Mouse (Mus musculus): Measurements from ENCODE around the gene Ptprt. TPM values are rescaled to one million over a fixed set of nuclear protein-coding genes. Genes with fewer than 3 reads are reported as not detected.

Ptprt gene
- polyA plus RNA-seq, 1 experiment from 2014 or later = 4.0 TPM

GRCm38 (mm10) chr2:162443106-162443505, 217.8 kb downstream of the Ptprt start:
- no peak for TF ChIP-seq CTCF (IDR thresholded peaks at IDR 0.05; ENCODE audit: low read depth)
- WGBS = 22% methylated on average over 1 of the region's 1 CpGs
- no peak for ATAC-seq (replicated peaks; ENCODE audit: low FRiP score, low read depth)

GRCm38 (mm10) chr2:162436646-162437045, 224.3 kb downstream of the Ptprt start:
- no peaks in the 10 kb centered on the region for H3K4me1 ChIP-seq (replicated peaks; ENCODE audit: insufficient read depth, low read length)
- no peak overlapping the region for H3K4me3 ChIP-seq (replicated peaks; ENCODE audit: low read depth, low read length)
- WGBS = 92% methylated on average over 3 of the region's 3 CpGs
- peak; percentile 41 for TF ChIP-seq CTCF (IDR thresholded peaks at IDR 0.05; ENCODE audit: low read depth)
- H3K27ac ChIP-seq = no peak overlapping the region
- no peak overlapping the region for H3K9ac ChIP-seq (ENCODE audit: low read depth, low read length)
- no peaks in the 10 kb centered on the region for H3K9me3 ChIP-seq (replicated peaks; ENCODE audit: low read length)
- no peaks in the 10 kb centered on the region for H3K36me3 ChIP-seq (ENCODE audit: insufficient read depth, low read length)
- DNase-seq (ENCODE audit: low spot score) (no peak), ATAC-seq (replicated peaks; ENCODE audit: low FRiP score, low read depth) (no peak)
- H3K27me3 ChIP-seq (ENCODE audit: insufficient read depth, low read length) = no peaks in the 10 kb centered on the region
- H3K4me2 ChIP-seq (ENCODE audit: low read length) = no peak overlapping the region

More at GRCm38 (mm10) chr2:162443106-162443505, 217.8 kb downstream of the Ptprt start:
- Histone ChIP-seq H3K4me3 (replicated peaks; ENCODE audit: low read depth, low read length) (no peak overlapping the region), H3K9ac (ENCODE audit: low read depth, low read length) (no peak overlapping the region), H3K4me2 (ENCODE audit: low read length) (no peak overlapping the region), H3K4me1 (replicated peaks; ENCODE audit: insufficient read depth, low read length) (no peaks in the 10 kb centered on the region), H3K9me3 (replicated peaks; ENCODE audit: low read length) (no peaks in the 10 kb centered on the region), H3K36me3 (ENCODE audit: insufficient read depth, low read length) (no peaks in the 10 kb centered on the region), H3K27ac (no peak overlapping the region), H3K27me3 (ENCODE audit: insufficient read depth, low read length) (no peaks in the 10 kb centered on the region)
- no peak for DNase-seq (ENCODE audit: low spot score)

GRCm38 (mm10) chr2:162430171-162430570, 230.8 kb downstream of the Ptprt start:
- DNase-seq (ENCODE audit: low spot score) (peak; percentile 16), ATAC-seq (replicated peaks; ENCODE audit: low FRiP score, low read depth) (peak; percentile 54; the same call in 1 of the 2 replicates)
- Histone ChIP-seq H3K4me1 (replicated peaks; ENCODE audit: insufficient read depth, low read length) (no peaks in the 10 kb centered on the region), H3K9ac (ENCODE audit: low read depth, low read length) (no peak overlapping the region), H3K9me3 (replicated peaks; ENCODE audit: low read length) (no peaks in the 10 kb centered on the region), H3K27ac (no peak overlapping the region), H3K36me3 (ENCODE audit: insufficient read depth, low read length) (no peaks in the 10 kb centered on the region), H3K4me3 (replicated peaks; ENCODE audit: low read depth, low read length) (no peak overlapping the region), H3K27me3 (ENCODE audit: insufficient read depth, low read length) (no peaks in the 10 kb centered on the region), H3K4me2 (ENCODE audit: low read length) (no peak overlapping the region)
- WGBS = 30% methylated on average over 7 of the region's 7 CpGs
- TF ChIP-seq CTCF (IDR thresholded peaks at IDR 0.05; ENCODE audit: low read depth) = no peak

- Histone ChIP-seq H3K9me3 (replicated peaks; ENCODE audit: low read length) (no peaks in the 10 kb centered on the region), H3K4me3 (replicated peaks; ENCODE audit: low read depth, low read length) (no peak overlapping the region), H3K27me3 (ENCODE audit: insufficient read depth, low read length) (no peaks in the 10 kb centered on the region), H3K4me1 (replicated peaks; ENCODE audit: insufficient read depth, low read length) (no peaks in the 10 kb centered on the region), H3K4me2 (ENCODE audit: low read length) (no peak overlapping the region), H3K36me3 (ENCODE audit: insufficient read depth, low read length) (no peaks in the 10 kb centered on the region), H3K27ac (no peak overlapping the region), H3K9ac (ENCODE audit: low read depth, low read length) (no peak overlapping the region)
- no peak for ATAC-seq (replicated peaks; ENCODE audit: low FRiP score, low read depth)
- 66% methylated on average over 8 of the region's 8 CpGs for WGBS
- DNase-seq (ENCODE audit: low spot score) = no peak
- TF ChIP-seq CTCF (IDR thresholded peaks at IDR 0.05; ENCODE audit: low read depth) = no peak
Measured at GRCm38 (mm10) chr2:162426114-162426513, 234.8 kb downstream of the Ptprt start.

GRCm38 (mm10) chr2:162418181-162418580, 242.8 kb downstream of the Ptprt start:
- H3K36me3 ChIP-seq (ENCODE audit: insufficient read depth, low read length) = no peaks in the 10 kb centered on the region
- no peak overlapping the region for H3K27ac ChIP-seq
- no peaks in the 10 kb centered on the region for H3K27me3 ChIP-seq (ENCODE audit: insufficient read depth, low read length)
- ATAC-seq (replicated peaks; ENCODE audit: low FRiP score, low read depth) = no peak
- no peak for TF ChIP-seq CTCF (IDR thresholded peaks at IDR 0.05; ENCODE audit: low read depth)
- no peak overlapping the region for H3K4me2 ChIP-seq (ENCODE audit: low read length)
- no peaks in the 10 kb centered on the region for H3K9me3 ChIP-seq (replicated peaks; ENCODE audit: low read length)
- no peaks in the 10 kb centered on the region for H3K4me1 ChIP-seq (replicated peaks; ENCODE audit: insufficient read depth, low read length)
- WGBS = 68% methylated on average over 3 of the region's 3 CpGs
- H3K9ac ChIP-seq (ENCODE audit: low read depth, low read length) = no peak overlapping the region
- no peak for DNase-seq (ENCODE audit: low spot score)
- no peak overlapping the region for H3K4me3 ChIP-seq (replicated peaks; ENCODE audit: low read depth, low read length)

GRCm38 (mm10) chr2:162413073-162413812, 247.7 kb downstream of the Ptprt start:
- no peaks in the 10 kb centered on the region for H3K4me1 ChIP-seq (replicated peaks; ENCODE audit: insufficient read depth, low read length)
- no peaks in the 10 kb centered on the region for H3K27me3 ChIP-seq (ENCODE audit: insufficient read depth, low read length)
- DNase-seq (ENCODE audit: low spot score) = no peak
- no peak overlapping the region for H3K4me2 ChIP-seq (ENCODE audit: low read length)
- H3K4me3 ChIP-seq (replicated peaks; ENCODE audit: low read depth, low read length) = no peak overlapping the region
- no peak overlapping the region for H3K27ac ChIP-seq
- H3K9me3 ChIP-seq (replicated peaks; ENCODE audit: low read length) = no peaks in the 10 kb centered on the region
- H3K9ac ChIP-seq (ENCODE audit: low read depth, low read length) = no peak overlapping the region
- TF ChIP-seq CTCF (IDR thresholded peaks at IDR 0.05; ENCODE audit: low read depth) = no peak
- H3K36me3 ChIP-seq (ENCODE audit: insufficient read depth, low read length) = no peaks in the 10 kb centered on the region
- WGBS = 71% methylated on average over 5 of the region's 5 CpGs
- no peak for ATAC-seq (replicated peaks; ENCODE audit: low FRiP score, low read depth)
